Mouse (Mus musculus): ENCODE data around the gene Clptm1.

DNA sequence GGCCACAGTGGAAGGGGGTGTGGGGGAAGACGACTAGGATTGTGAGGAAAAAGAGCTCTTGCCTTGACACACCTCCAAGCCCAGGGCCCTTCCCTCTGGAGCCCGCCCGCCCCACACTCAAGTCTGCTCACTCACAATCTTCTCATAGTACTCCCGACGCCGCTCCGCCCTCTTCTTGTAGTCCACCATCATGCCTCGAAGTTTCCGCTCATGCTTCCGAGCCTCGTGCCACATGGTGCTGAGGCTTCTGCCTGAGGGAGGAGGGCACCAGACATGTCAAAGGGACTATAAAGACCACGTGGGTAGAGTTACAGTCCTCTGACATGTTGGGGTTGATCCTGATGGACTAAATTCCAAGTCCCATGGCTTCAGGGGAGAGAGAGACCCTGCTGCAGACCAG lies 61.8 kb downstream of the Clptm1 start:
- TF ChIP-seq CTCF (IDR thresholded peaks at IDR 0.05; ENCODE audit: borderline replicate concordance, control insufficient read depth, extremely low read depth, insufficient read depth, low read length, poor library complexity) (no peak), POLR2A (IDR thresholded peaks at IDR 0.05; ENCODE audit: control insufficient read depth, extremely low read depth, insufficient read depth, low read length, poor library complexity) (no peak)

All from thymus, adult 2 months (tissue).